Mouse (Mus musculus) G1E (cell line): ENCODE measurements around the gene Slc22a17. TPM values are rescaled to one million over a fixed set of nuclear protein-coding genes. Genes with fewer than 3 reads are reported as not detected.

Source experiments
- ATAC-seq: 2 replicates; pipeline ENCODE4 v1.8.0; 2016; ENCODE audit warnings: mild to moderate bottlenecking; ENCODE audit not compliant: insufficient number of reproducible peaks, poor library complexity, low FRiP score, severe bottlenecking; ENCODE audit errors: extremely low read depth
- DNase-seq: peaks from one replicate; pipeline ENCODE4 v3.0.0; 2012; ENCODE audit warnings: low spot score
- H3K27me3 ChIP-seq: 2 replicates; pipeline ENCODE4 v1.6.1; 2012; ENCODE audit warnings: mild to moderate bottlenecking, low read length, inconsistent platforms; ENCODE audit not compliant: insufficient read depth
- H3K36me3 ChIP-seq: replicated peaks from 2 replicates; pipeline ENCODE3; 2012; ENCODE audit warnings: mild to moderate bottlenecking, inconsistent platforms
- H3K4me1 ChIP-seq: 2 replicates; pipeline ENCODE4 v1.6.1; 2012; ENCODE audit warnings: low read depth, low read length, inconsistent platforms, mixed read lengths; ENCODE audit not compliant: insufficient read depth
- H3K4me3 ChIP-seq: 2 replicates; pipeline ENCODE4 v1.5.1; 2012; ENCODE audit warnings: low read depth, mild to moderate bottlenecking, inconsistent platforms, low read length, moderate library complexity, mixed read lengths
- H3K9me3 ChIP-seq: replicated peaks from 2 replicates; pipeline ENCODE4 v1.6.1; 2012; ENCODE audit warnings: inconsistent platforms
- CTCF ChIP-seq: IDR thresholded peaks from 2 replicates; pipeline ENCODE4 v1.5.1; 2012; ENCODE audit warnings: low read depth, low read length, inconsistent platforms, mixed read lengths
- GATA1 ChIP-seq: IDR thresholded peaks from 2 replicates; pipeline ENCODE4 v1.6.1; 2012; ENCODE audit warnings: borderline replicate concordance, low read length, inconsistent platforms, mixed read lengths
- GATA2 ChIP-seq: IDR thresholded peaks from 2 replicates; pipeline ENCODE4 v1.6.1; 2012; ENCODE audit warnings: low read depth, low read length, inconsistent platforms, borderline replicate concordance
- POLR2AphosphoS5 ChIP-seq: IDR thresholded peaks from 2 replicates; pipeline ENCODE4 v1.6.1; 2012; ENCODE audit warnings: low read depth, low read length, inconsistent platforms; ENCODE audit not compliant: insufficient replicate concordance
- TAL1 ChIP-seq: conservative IDR thresholded peaks from 2 replicates; pipeline ENCODE4 v1.6.1; 2012; ENCODE audit warnings: low read depth, low read length, inconsistent platforms, mixed read lengths
- polyA plus RNA-seq: library from polyadenylated mRNA; stranded (reverse); fragments of >175 nt; gene quantifications from 2 replicates; pipeline ENCODE4 v1.2.3, GENCODE M21; 2012
- total RNA-seq, 2 experiments: library from RNA; stranded (forward) in 1 of 2; stranded (reverse) in 1 of 2; fragments of 200-1000 nt in 1 of 2; fragments of >200 nt in 1 of 2; fragmentation: Nextera tagmentation in 1 of 2; gene quantifications; 2 replicates each; pipeline ENCODE4 v1.2.3; 2014 to 2017

Gene Slc22a17
- total and polyA plus RNA-seq, 3 experiments = 0.05 to 0.60 (median 0.13) TPM

DNA sequence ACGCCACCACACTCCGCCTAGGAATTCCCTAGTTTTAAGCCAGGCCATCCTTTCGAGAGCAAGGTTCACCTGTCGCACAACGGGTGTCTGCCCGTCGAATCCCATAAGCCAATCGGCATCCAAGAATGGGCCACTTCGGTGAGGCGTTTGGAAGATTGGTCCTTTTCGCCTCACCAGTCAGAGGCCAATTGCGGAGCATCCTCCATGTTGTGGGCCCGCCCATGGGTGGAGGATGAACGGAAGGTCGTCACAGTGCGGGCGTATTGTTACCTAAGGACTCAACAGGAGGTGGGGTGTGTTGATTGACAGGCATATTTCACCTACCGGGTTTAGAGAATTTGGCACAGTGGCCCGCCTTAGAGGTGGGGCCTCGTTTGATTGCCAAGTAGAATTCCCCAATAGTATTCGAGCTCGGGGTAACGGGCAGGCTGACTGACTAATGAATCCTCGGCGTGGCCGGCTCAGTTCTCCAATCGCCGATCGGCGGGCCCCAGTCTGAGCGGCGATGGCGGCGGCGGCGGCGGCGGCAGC, 19.2 kb downstream of the Slc22a17 start:
- peak; percentile 98 for ATAC-seq
- Histone ChIP-seq H3K4me3 (peak overlapping the region; percentile 80), H3K27me3 (no peaks in the 10 kb centered on the region), H3K4me1 (peaks cover 37% of the 10 kb centered on the region), H3K36me3 (peaks cover 51% of the 10 kb centered on the region), H3K9me3 (no peaks in the 10 kb centered on the region)
- DNase-seq = peak; percentile 97
- TF ChIP-seq TAL1 = no peak
- TF ChIP-seq POLR2AphosphoS5 = peak; percentile 50; the same call in 1 of the 2 replicates

- peaks cover 43% of the 10 kb centered on the region for H3K36me3 ChIP-seq
- TF ChIP-seq GATA1 = no peak
- no peak for TF ChIP-seq POLR2AphosphoS5
- no peak for TF ChIP-seq CTCF
- TF ChIP-seq TAL1 = no peak
- no peak for TF ChIP-seq GATA2
- H3K4me1 ChIP-seq = peaks cover 28% of the 10 kb centered on the region
- peak within 1 kb of the TSS; percentile 80 for H3K4me3 ChIP-seq
- no peaks in the 10 kb centered on the region for H3K9me3 ChIP-seq
- ATAC-seq (no peak), DNase-seq (no peak)
- no peaks in the 10 kb centered on the region for H3K27me3 ChIP-seq
These were observed 20.7 kb downstream of the Slc22a17 start, which contains the start of gene Pabpn1 for GRCm38 (mm10) chr14:54892200-54892599. Pabpn1 (plus strand) TSS chr14:54892500.

- Histone ChIP-seq H3K4me1 (peaks cover 33% of the 10 kb centered on the region), H3K27me3 (no peaks in the 10 kb centered on the region), H3K4me3 (no peak overlapping the region), H3K36me3 (peaks cover 39% of the 10 kb centered on the region), H3K9me3 (no peaks in the 10 kb centered on the region)
- ATAC-seq (no peak), DNase-seq (no peak)
- TF ChIP-seq CTCF (no peak), GATA1 (no peak), GATA2 (no peak), POLR2AphosphoS5 (no peak), TAL1 (no peak)
These were observed 27.6 kb downstream of the Slc22a17 start for GRCm38 (mm10) chr14:54885309-54885708.

DNA sequence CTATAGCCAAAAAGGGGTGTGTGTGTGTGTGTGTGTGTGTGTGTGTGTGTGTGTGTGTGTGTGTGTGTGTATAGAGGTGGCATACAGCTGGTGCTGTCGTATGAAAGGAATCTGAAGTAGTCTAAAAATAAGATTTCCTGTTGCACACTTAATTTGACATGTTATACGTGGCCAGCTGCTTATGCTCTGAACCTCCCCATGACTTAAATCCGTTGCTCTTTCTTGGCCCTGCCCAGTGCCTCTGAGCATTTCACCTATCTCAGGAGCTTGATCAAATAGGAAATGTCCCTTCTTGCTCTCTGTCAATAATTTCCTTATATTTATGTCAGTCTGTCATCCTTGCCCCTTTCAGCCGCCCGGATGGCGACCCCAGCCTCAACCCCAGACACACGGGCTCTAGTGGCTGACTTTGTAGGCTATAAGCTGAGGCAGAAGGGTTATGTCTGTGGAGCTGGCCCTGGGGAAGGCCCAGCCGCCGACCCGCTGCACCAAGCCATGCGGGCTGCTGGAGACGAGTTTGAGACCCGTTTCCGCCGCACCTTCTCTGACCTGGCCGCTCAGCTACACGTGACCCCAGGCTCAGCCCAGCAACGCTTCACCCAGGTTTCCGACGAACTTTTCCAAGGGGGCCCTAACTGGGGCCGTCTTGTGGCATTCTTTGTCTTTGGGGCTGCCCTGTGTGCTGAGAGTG, 28.8 kb downstream of the Slc22a17 start:
- no peak for TF ChIP-seq GATA2
- no peak for TF ChIP-seq POLR2AphosphoS5
- no peak for TF ChIP-seq CTCF
- no peak for TF ChIP-seq GATA1
- no peak for TF ChIP-seq TAL1
- no peak for ATAC-seq
- Histone ChIP-seq H3K4me3 (peak overlapping the region; percentile 74), H3K4me1 (peaks cover 33% of the 10 kb centered on the region), H3K36me3 (peaks cover 39% of the 10 kb centered on the region), H3K9me3 (no peaks in the 10 kb centered on the region), H3K27me3 (no peaks in the 10 kb centered on the region)
- DNase-seq = no peak

DNA sequence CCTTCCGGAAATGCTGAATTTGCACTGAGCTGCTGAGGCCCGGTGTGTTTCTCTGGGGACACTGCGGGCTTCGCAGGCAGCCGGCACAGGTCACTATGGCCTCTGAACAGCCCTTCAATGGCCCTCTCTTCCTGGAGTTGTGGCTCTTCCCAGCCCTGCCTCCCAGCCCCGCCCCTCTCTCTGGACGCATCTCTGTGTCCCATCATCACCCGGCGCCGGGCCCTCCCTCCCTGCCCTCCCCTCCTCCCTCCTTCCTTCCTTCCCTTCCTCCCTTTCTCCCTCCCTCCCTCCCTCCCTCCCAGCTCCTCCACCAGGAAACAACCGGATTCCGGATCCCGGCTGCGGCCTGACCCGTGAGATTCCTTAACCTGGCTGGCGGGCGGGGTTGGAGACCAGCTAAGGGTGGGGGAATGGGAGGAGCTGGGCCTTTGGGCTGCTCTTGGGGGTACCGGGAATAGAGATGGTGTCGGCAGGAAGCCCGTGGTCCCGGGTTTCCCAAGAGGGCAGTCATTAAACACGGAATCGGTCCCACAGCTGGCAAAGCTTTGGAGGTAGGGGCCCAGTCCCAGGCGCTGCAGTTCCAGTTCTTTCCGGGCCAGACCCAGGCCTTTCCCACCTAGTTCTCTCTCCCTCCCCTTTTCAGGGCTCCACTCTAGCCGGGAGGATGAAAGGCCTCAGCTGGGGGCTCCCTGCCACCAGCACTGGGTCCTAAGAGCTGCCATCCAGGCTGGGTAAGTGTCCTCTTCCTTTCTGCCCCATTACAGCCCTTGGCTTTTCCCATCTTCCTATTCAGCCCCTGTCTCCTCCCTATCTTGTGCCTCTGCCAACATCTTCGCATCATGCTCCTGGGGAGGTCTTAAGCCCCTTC, 29.5 kb downstream of the Slc22a17 start, which contains the start of the genes Bcl2l2 and Gm20521:
Gene Bcl2l2 (plus strand): TSS at position 224 of the 868 bp plus-strand sequence.
Gene Gm20521 (plus strand): TSS at position 288 of the 868 bp plus-strand sequence.
- DNase-seq = peak; percentile 78
- Histone ChIP-seq H3K27me3 (no peaks in the 10 kb centered on the region), H3K9me3 (no peaks in the 10 kb centered on the region), H3K36me3 (peaks cover 36% of the 10 kb centered on the region), H3K4me3 (peak within 1 kb of the TSS; percentile 74), H3K4me1 (peaks cover 33% of the 10 kb centered on the region)
- TF ChIP-seq TAL1 (no peak), GATA1 (no peak), POLR2AphosphoS5 (no peak), GATA2 (no peak), CTCF (no peak)
- ATAC-seq = peak; percentile 78
